Mouse (Mus musculus) kidney, postnatal 0 days (tissue): ENCODE measurements around the gene Malsu1. TPM values are rescaled to one million over a fixed set of nuclear protein-coding genes. Genes with fewer than 3 reads are reported as not detected.

Experiments used
- ATAC-seq: fragments of 200-750 bp; cut with Nextera tagmentation; replicated peaks from 2 replicates; pipeline ENCODE4 v1.8.0; 2017; ENCODE audit warnings: low read depth, moderate number of reproducible peaks, moderate TSS enrichment, moderate library complexity; ENCODE audit not compliant: low FRiP score
- DNase-seq: peaks from one replicate; pipeline ENCODE4 v3.0.0-alpha.2; 2016; ENCODE audit warnings: low spot score
- H3K27ac ChIP-seq: fragments of 300-500 bp; sonication (generic); 2 replicates; pipeline ENCODE4 v1.5.1; 2014; ENCODE audit warnings: mild to moderate bottlenecking
- H3K27me3 ChIP-seq: fragments of 300-500 bp; sonication (generic); 2 replicates; pipeline ENCODE4 v1.6.1; 2014; ENCODE audit warnings: low read length, mixed read lengths; ENCODE audit not compliant: insufficient read depth
- H3K36me3 ChIP-seq: fragments of 300-500 bp; sonication (generic); 2 replicates; pipeline ENCODE4 v1.6.1; 2014; ENCODE audit warnings: low read length, mixed read lengths; ENCODE audit not compliant: insufficient read depth
- H3K4me1 ChIP-seq: fragments of 300-500 bp; sonication (generic); replicated peaks from 2 replicates; pipeline ENCODE4 v1.6.1; 2014; ENCODE audit warnings: antibody characterized with exemption, low read length, mixed read lengths; ENCODE audit not compliant: insufficient read depth
- H3K4me2 ChIP-seq: fragments of 300-500 bp; sonication (generic); 2 replicates; pipeline ENCODE4 v1.6.1; 2014; ENCODE audit warnings: mild to moderate bottlenecking, low read length, moderate library complexity, mixed read lengths
- H3K4me3 ChIP-seq: fragments of 300-500 bp; sonication (generic); replicated peaks from 2 replicates; pipeline ENCODE4 v1.5.1; 2014; ENCODE audit warnings: low read depth, low read length
- H3K9ac ChIP-seq: fragments of 300-500 bp; sonication (generic); 2 replicates; pipeline ENCODE4 v1.6.1; 2014; ENCODE audit warnings: low read depth, low read length
- H3K9me3 ChIP-seq: fragments of 300-500 bp; sonication (generic); replicated peaks from 2 replicates; pipeline ENCODE4 v1.6.1; 2016; ENCODE audit warnings: low read length, inconsistent platforms, mixed read lengths
- CTCF ChIP-seq: IDR thresholded peaks from 2 replicates; pipeline ENCODE4 v1.5.1; 2016; ENCODE audit warnings: antibody characterized with exemption, low read depth, mild to moderate bottlenecking, moderate library complexity
- WGBS: fragments of 180-500 bp; shearing (Covaris S2); extraction: QIAGEN DNeasy Blood & Tissue Kit; methylation state at CpG from one replicate; pipeline ENCODE4 v1.1.7; 2014; 5-methylcytosine and 5-hydroxymethylcytosine counted together
- polyA plus RNA-seq: library from polyadenylated mRNA; unstranded; fragments of >200 nt; fragmentation: Nextera tagmentation; extraction: Ambion mirVana; gene quantifications from 2 replicates; pipeline ENCODE4 v1.2.1, GENCODE M21; 2015

Malsu1 gene
- polyA plus RNA-seq = 113 and 123 TPM in 2 replicates

DNA sequence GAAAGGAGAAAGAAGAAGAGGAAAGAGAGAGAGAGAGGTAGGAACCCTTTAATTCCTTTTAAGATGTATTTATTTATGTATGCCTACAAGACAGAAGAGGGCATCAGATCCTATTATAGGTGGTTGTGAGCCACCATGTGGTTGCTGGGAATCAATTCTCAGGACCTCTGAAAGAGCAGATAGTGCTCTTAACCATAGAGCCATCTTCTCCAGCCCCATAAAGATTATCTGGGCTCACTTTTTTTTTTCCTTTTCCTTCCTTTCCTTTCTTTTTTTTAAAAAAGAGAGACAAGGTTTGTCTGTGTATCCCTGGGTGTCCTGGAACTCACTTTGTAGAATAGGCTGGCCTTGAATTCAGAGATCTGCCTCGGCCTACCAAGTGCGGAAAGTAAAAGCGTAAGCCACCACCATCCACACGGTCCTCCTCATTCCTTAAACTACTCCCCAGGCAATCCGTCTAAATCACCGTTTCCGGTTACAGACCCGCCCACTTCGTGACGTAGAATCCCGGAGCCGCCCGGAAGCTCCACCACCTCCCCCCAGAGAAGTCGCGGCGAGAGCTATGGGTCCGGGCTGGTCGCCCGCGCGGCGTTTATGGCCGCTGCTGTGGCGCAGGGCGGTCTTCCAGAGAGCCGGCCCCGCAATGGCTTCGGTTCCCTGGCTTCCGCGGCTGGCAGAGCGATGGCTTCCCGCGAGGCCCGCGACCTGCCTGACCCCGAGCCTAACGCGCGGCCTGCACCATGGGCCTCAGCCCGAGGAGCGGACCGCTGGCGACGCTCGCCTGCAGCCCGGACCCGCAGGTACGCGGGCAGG is at the start of gene Malsu1:
TSS of gene Malsu1 (plus strand) at position 492 of the 813 bp plus-strand sequence.
- H3K9ac ChIP-seq = peak within 1 kb of the TSS; percentile 93
- TF ChIP-seq CTCF = peak; percentile 30; the same call in 1 of the 2 replicates
- ATAC-seq (peak; percentile 96), DNase-seq (peak; percentile 98)
- 0 out of 2 replicates have a peak, but pooled peaks cover 5% of the 10 kb centered on the region for H3K4me1 ChIP-seq
- peak within 1 kb of the TSS; percentile 84 for H3K4me2 ChIP-seq
- no peaks in the 10 kb centered on the region for H3K9me3 ChIP-seq
- H3K27ac ChIP-seq = peak within 1 kb of the TSS; percentile 83
- no peaks in the 10 kb centered on the region for H3K27me3 ChIP-seq
- peak within 1 kb of the TSS; percentile 100 for H3K4me3 ChIP-seq
- no peaks in the 10 kb centered on the region for H3K36me3 ChIP-seq
- WGBS = under 1% methylated on average over 49 of the region's 49 CpGs

DNA sequence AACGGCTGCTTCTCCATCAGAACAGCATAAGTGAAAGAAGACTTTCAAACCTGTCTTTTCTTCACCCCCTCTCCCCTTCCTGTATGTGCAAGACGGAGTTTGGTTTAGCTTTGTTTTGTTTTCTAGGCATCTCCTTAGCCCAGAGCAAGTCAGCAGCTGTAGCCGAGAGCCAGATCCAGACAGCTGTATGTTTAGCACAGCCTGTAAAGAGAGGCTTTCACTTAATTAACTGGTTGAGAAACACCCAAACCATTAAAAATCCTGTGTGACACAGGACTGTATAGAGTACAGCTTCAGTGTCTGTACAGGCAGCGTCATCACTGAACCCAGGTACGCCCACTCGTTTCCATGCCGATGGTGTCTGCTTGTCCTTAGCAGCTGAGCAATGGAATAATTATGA is 48.3 kb upstream of the Malsu1 start:
- TF ChIP-seq CTCF = no peak
- Histone ChIP-seq H3K27me3 (no peaks in the 10 kb centered on the region), H3K4me1 (no peaks in the 10 kb centered on the region), H3K36me3 (no peaks in the 10 kb centered on the region), H3K9ac (no peak overlapping the region), H3K9me3 (no peaks in the 10 kb centered on the region), H3K27ac (no peak overlapping the region), H3K4me3 (no peak overlapping the region), H3K4me2 (no peak overlapping the region)
- DNase-seq (no peak), ATAC-seq (no peak)
- WGBS = 79% methylated on average over 7 of the region's 7 CpGs

DNA sequence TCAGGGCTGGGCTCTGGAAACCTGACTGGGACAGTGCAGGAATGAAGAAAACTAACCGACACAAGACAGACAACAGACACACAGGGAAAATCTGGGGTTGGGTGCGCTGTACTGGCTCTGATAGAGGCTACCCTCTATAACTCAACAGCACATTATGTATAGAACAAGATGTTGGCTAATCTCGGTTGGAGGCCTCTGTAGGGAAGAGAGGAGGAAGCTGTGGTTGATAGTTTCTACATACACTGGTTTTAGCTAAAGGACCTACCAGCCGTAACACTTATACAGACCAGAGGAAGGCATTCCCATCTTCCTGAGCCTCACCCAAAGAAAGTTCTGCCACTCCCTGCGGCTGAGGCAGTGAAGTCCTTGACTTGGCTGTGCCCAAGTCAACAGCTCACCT is 47.1 kb upstream of the Malsu1 start:
- Histone ChIP-seq H3K36me3 (no peaks in the 10 kb centered on the region), H3K4me2 (no peak overlapping the region), H3K27me3 (no peaks in the 10 kb centered on the region), H3K27ac (no peak overlapping the region), H3K9me3 (no peaks in the 10 kb centered on the region), H3K9ac (no peak overlapping the region), H3K4me3 (no peak overlapping the region), H3K4me1 (no peaks in the 10 kb centered on the region)
- 90% methylated on average over 5 of the region's 5 CpGs for WGBS
- TF ChIP-seq CTCF = no peak
- ATAC-seq (no peak), DNase-seq (no peak)

DNA sequence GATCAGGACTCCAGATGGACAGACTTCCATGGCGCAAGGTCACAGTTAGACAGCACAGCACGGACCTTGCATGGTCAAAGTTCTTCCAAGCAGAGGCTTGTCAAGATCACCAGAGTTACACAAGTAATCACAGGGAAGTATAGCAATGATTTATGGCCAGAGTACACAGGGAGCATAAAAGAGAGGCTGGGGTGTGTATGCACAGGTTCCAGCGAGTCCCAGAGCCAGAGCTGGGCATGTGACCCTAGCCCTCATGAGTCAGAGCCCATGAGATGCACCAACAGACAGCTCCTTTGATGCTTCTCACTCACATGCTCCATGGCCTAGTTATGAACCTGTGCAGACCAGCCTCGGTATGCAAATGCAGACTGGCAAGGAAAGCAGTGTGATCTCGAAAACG is 45.6 kb upstream of the Malsu1 start:
- no peak overlapping the region for H3K27ac ChIP-seq

DNA sequence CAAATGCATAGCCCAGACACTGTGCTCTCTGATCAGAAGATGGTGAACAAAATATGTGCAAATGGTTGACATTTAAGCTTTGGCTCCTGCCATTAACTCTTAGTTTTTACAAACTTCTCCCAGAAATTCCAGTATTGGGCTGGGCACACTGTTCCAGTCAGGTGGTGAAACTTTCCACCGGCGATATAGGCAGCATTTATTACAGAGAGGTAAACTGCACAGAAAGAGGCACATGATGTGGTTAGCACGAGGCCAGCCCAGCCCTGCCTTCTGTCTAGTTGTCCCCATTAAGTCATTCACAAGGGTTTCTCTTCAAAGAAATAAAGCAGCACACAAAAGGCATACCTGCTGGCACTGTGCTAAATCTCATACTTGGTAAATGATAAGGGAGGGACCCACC is 44.9 kb upstream of the Malsu1 start:
- Histone ChIP-seq H3K9ac (no peak overlapping the region), H3K4me1 (no peaks in the 10 kb centered on the region), H3K27me3 (no peaks in the 10 kb centered on the region), H3K4me3 (no peak overlapping the region), H3K27ac (no peak overlapping the region), H3K4me2 (no peak overlapping the region), H3K9me3 (no peaks in the 10 kb centered on the region), H3K36me3 (no peaks in the 10 kb centered on the region)
- DNase-seq (no peak), ATAC-seq (no peak)
- no peak for TF ChIP-seq CTCF
- WGBS = 72% methylated on average over 3 of the region's 3 CpGs

More for the DNA sequence above, 45.6 kb upstream of the Malsu1 start:
- Histone ChIP-seq H3K27me3 (no peaks in the 10 kb centered on the region), H3K9me3 (no peaks in the 10 kb centered on the region), H3K4me3 (no peak overlapping the region), H3K4me1 (no peaks in the 10 kb centered on the region), H3K4me2 (no peak overlapping the region), H3K9ac (no peak overlapping the region), H3K36me3 (no peaks in the 10 kb centered on the region)
- DNase-seq (no peak), ATAC-seq (peak; percentile 57; the same call in 1 of the 2 replicates)
- 65% methylated on average over 6 of the region's 6 CpGs for WGBS
- no peak for TF ChIP-seq CTCF

DNA sequence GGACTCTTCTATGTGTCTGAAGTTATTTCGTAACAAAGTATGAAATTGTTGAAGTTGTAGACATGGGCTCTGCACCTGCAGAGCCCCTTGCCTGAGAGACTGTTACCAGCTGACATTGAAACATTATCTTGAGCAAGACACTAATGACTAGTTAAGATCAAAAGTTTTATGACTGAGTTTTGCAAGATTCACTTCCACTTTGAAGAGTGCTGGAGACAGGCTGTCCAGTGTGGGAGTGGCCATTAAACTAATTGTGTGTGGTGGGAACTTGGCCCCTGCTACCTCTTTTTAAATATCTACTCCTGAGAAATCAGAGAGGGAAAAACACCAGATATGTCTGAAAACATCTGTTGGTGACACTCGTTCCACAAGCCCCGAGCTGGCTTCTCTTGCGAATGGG is 42.4 kb upstream of the Malsu1 start:
- WGBS = 33% methylated on average over 4 of the region's 4 CpGs
- Histone ChIP-seq H3K9ac (no peak overlapping the region), H3K27ac (no peak overlapping the region), H3K4me1 (no peaks in the 10 kb centered on the region), H3K4me3 (no peak overlapping the region), H3K4me2 (no peak overlapping the region), H3K27me3 (no peaks in the 10 kb centered on the region), H3K36me3 (no peaks in the 10 kb centered on the region), H3K9me3 (no peaks in the 10 kb centered on the region)
- ATAC-seq = no peak
- DNase-seq = peak; percentile 51
- TF ChIP-seq CTCF = no peak
